Mouse (Mus musculus): ENCODE results near the gene Soat1. TPM values are rescaled to one million over a fixed set of nuclear protein-coding genes. Genes with fewer than 3 reads are reported as not detected.

The Soat1 gene
- polyA plus RNA-seq, 1 experiment from 2014 or later = 43.9 TPM

DNA sequence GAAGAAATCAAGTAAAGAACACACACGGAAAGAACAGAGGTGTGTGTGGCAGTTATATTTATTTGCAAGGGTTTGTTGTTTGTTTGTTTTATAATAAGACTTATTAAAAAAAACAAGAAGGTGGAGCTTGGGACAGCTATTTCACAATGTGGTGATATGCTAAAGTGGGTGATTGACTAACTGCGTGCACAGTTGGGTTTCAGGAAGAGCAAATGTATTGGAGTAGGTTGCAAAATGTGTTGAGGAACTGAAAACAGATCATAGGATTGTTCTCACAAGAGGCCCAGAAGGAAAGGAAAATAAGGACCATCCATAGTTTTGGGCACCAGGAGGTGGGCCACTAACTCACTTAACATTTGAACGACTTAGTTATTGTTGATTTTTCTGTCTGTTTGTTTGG lies 3.1 kb downstream of the Soat1 start:
- no peak for TF ChIP-seq CTCF (IDR thresholded peaks at IDR 0.05; ENCODE audit: low read depth)
- no peak for TF ChIP-seq EP300 (IDR thresholded peaks at IDR 0.05; ENCODE audit: low read depth)
- peak overlapping the region; percentile 81 for H3K4me2 ChIP-seq (ENCODE audit: low read depth, low read length)
- ATAC-seq (peak; percentile 52), DNase-seq (no peak)
- H3K27me3 ChIP-seq (ENCODE audit: insufficient read depth, low read length) = no peaks in the 10 kb centered on the region
- 40% methylated on average over 3 of the region's 3 CpGs for WGBS (ENCODE audit: insufficient replicate concordance)
- H3K9ac ChIP-seq (replicated peaks) = 0 out of 2 replicates have a peak overlapping the region, but pooled peaks have one; percentile 35
- H3K4me3 ChIP-seq (ENCODE audit: low read depth, low read length) = peak overlapping the region; percentile 80
- 0 out of 2 replicates have a peak, but pooled peaks cover 6% of the 10 kb centered on the region for H3K36me3 ChIP-seq (replicated peaks; ENCODE audit: insufficient read depth, low read length)
- H3K9me3 ChIP-seq (ENCODE audit: low read length) = no peaks in the 10 kb centered on the region
- H3K4me1 ChIP-seq (ENCODE audit: insufficient read depth) = peaks cover 29% of the 10 kb centered on the region
- peak overlapping the region; percentile 90 for H3K27ac ChIP-seq (ENCODE audit: low read depth)

DNA sequence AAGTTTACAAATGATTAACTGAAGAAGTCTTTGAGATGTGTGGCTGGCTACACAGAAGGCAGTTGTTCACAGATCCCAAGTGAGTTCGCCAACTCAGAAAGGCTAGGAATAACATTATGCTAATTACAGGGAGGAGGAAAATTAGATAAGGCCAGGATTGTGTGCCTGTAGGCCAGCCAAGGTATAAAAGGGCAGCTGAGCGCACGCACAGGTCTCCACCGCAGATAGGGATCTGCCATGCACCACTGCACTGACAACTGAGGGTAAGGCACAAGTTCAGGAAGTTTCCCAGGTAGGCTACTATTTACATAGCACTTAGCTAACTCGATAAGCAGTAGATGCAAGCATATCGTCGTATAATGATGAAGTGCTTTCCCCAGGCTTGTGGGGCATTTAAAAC lies 3.6 kb downstream of the Soat1 start:
- peak; percentile 57 for ATAC-seq
- no peaks in the 10 kb centered on the region for H3K27me3 ChIP-seq (ENCODE audit: insufficient read depth, low read length)
- H3K9ac ChIP-seq (replicated peaks) = no peak overlapping the region
- no peaks in the 10 kb centered on the region for H3K9me3 ChIP-seq (ENCODE audit: low read length)
- H3K4me1 ChIP-seq (ENCODE audit: insufficient read depth) = peaks cover 27% of the 10 kb centered on the region
- peak overlapping the region; percentile 81 for H3K4me2 ChIP-seq (ENCODE audit: low read depth, low read length)
- H3K4me3 ChIP-seq (ENCODE audit: low read depth, low read length) = no peak overlapping the region
- H3K36me3 ChIP-seq (replicated peaks; ENCODE audit: insufficient read depth, low read length) = 0 out of 2 replicates have a peak, but pooled peaks cover 11% of the 10 kb centered on the region
- WGBS (ENCODE audit: insufficient replicate concordance) = 43% methylated on average over 7 of the region's 7 CpGs
- H3K27ac ChIP-seq (ENCODE audit: low read depth) = peak overlapping the region; percentile 90
- peak; percentile 38 for DNase-seq
- TF ChIP-seq CTCF (IDR thresholded peaks at IDR 0.05; ENCODE audit: low read depth) (no peak), EP300 (IDR thresholded peaks at IDR 0.05; ENCODE audit: low read depth) (no peak)

DNA sequence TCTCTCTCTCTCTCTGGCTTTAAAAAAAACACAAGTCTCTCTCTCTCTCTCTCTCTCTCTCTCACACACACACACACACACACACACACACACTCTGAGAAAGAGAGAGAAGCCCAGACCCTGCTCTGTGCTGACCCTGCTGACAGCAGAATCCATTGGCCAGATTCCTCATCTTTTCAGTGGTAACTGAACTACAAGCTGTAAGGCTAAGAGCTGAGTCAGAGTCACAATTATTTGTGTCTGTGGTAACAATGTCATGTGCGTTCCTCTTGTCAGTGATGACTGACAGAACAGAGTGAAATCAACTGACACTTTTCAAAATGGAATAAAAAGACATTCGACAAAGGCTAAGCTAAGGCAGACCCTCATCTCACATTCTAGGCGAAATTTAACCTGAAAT lies 5.6 kb downstream of the Soat1 start:
- WGBS (ENCODE audit: insufficient replicate concordance) = 65% methylated on average over 3 of the region's 3 CpGs
- no peak for ATAC-seq

GRCm38 (mm10) chr1:156467655-156468255 lies 6.4 kb downstream of the Soat1 start:
- Histone ChIP-seq H3K4me3 (ENCODE audit: low read depth, low read length) (no peak overlapping the region), H3K4me2 (ENCODE audit: low read depth, low read length) (peak overlapping the region; percentile 47; the same call in 1 of the 2 replicates), H3K27me3 (ENCODE audit: insufficient read depth, low read length) (no peaks in the 10 kb centered on the region), H3K27ac (ENCODE audit: low read depth) (no peak overlapping the region), H3K4me1 (ENCODE audit: insufficient read depth) (peaks cover 32% of the 10 kb centered on the region), H3K9me3 (ENCODE audit: low read length) (no peaks in the 10 kb centered on the region), H3K9ac (replicated peaks) (no peak overlapping the region), H3K36me3 (replicated peaks; ENCODE audit: insufficient read depth, low read length) (0 out of 2 replicates have a peak, but pooled peaks cover 17% of the 10 kb centered on the region)
- DNase-seq (no peak), ATAC-seq (no peak)
- 69% methylated on average over 12 of the region's 12 CpGs for WGBS (ENCODE audit: insufficient replicate concordance)
- TF ChIP-seq EP300 (IDR thresholded peaks at IDR 0.05; ENCODE audit: low read depth) = no peak
- no peak for TF ChIP-seq CTCF (IDR thresholded peaks at IDR 0.05; ENCODE audit: low read depth)

More for the DNA sequence above, 5.6 kb downstream of the Soat1 start:
- peaks cover 30% of the 10 kb centered on the region for H3K4me1 ChIP-seq (ENCODE audit: insufficient read depth)
- H3K9ac ChIP-seq (replicated peaks) = no peak overlapping the region
- 0 out of 2 replicates have a peak, but pooled peaks cover 17% of the 10 kb centered on the region for H3K36me3 ChIP-seq (replicated peaks; ENCODE audit: insufficient read depth, low read length)
- H3K27ac ChIP-seq (ENCODE audit: low read depth) = peak overlapping the region; percentile 90; the same call in 1 of the 2 replicates
- TF ChIP-seq EP300 (IDR thresholded peaks at IDR 0.05; ENCODE audit: low read depth) (no peak), CTCF (IDR thresholded peaks at IDR 0.05; ENCODE audit: low read depth) (no peak)
- no peaks in the 10 kb centered on the region for H3K27me3 ChIP-seq (ENCODE audit: insufficient read depth, low read length)
- no peak overlapping the region for H3K4me3 ChIP-seq (ENCODE audit: low read depth, low read length)
- no peak overlapping the region for H3K4me2 ChIP-seq (ENCODE audit: low read depth, low read length)
- no peak for DNase-seq
- no peaks in the 10 kb centered on the region for H3K9me3 ChIP-seq (ENCODE audit: low read length)

- Histone ChIP-seq H3K27me3 (ENCODE audit: insufficient read depth, low read length) (no peaks in the 10 kb centered on the region), H3K9me3 (ENCODE audit: low read length) (no peaks in the 10 kb centered on the region), H3K9ac (replicated peaks) (no peak overlapping the region), H3K4me3 (ENCODE audit: low read depth, low read length) (no peak overlapping the region), H3K27ac (ENCODE audit: low read depth) (no peak overlapping the region), H3K4me1 (ENCODE audit: insufficient read depth) (peaks cover 33% of the 10 kb centered on the region), H3K4me2 (ENCODE audit: low read depth, low read length) (no peak overlapping the region), H3K36me3 (replicated peaks; ENCODE audit: insufficient read depth, low read length) (0 out of 2 replicates have a peak, but pooled peaks cover 17% of the 10 kb centered on the region)
- ATAC-seq = no peak
- TF ChIP-seq CTCF (IDR thresholded peaks at IDR 0.05; ENCODE audit: low read depth) (no peak), EP300 (IDR thresholded peaks at IDR 0.05; ENCODE audit: low read depth) (no peak)
- WGBS (ENCODE audit: insufficient replicate concordance) = 74% methylated on average over 9 of the region's 9 CpGs
- DNase-seq = no peak
Observed at GRCm38 (mm10) chr1:156464963-156465362, 9.2 kb downstream of the Soat1 start.

DNA sequence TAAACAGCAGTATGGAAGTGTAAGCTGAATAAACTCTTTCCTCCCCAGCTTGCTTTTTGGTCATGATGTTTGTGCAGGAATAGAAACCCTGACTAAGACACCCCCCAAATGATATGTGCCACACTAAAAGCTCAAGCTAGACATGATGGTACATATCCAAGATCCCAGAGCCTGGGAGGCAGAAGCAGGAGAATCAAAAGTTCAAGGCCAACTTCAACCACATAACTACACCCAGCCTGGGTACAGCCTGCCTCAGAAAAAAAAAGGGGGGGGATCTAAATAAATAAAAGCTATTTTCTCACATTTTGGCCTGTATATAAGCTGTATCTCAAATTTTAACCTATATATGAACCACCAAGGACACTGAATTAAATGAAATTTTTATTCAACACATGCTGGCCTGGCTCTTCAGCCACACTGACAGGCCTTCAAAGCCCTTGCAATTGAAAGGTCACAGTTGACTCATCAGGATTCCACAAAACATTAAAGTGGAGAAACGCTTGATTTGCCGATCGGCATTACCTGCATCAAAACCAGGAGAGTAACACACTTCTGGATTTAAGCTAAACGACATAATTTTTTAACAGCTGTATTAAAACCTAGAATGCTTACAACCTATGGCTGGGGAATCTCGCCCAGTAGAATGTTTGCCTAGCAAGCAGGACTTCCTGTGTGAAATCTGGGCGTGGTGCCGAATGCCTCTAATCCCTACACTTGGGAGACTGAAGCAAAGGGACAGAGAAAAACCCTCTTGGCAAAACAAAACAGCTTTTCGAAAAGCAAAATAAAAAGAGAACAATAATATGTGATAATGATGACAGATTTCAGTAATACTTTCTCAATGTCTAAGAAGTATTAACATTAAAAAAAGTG lies 9.9 kb downstream of the Soat1 start:
- H3K9me3 ChIP-seq (ENCODE audit: low read length) = no peaks in the 10 kb centered on the region
- no peak overlapping the region for H3K4me3 ChIP-seq (ENCODE audit: low read depth, low read length)
- H3K27me3 ChIP-seq (ENCODE audit: insufficient read depth, low read length) = no peaks in the 10 kb centered on the region
- DNase-seq = no peak
- H3K27ac ChIP-seq (ENCODE audit: low read depth) = no peak overlapping the region
- TF ChIP-seq CTCF (IDR thresholded peaks at IDR 0.05; ENCODE audit: low read depth) (no peak), EP300 (IDR thresholded peaks at IDR 0.05; ENCODE audit: low read depth) (no peak)
- no peak for ATAC-seq
- WGBS (ENCODE audit: insufficient replicate concordance) = 71% methylated on average over 8 of the region's 8 CpGs
- no peak overlapping the region for H3K4me2 ChIP-seq (ENCODE audit: low read depth, low read length)
- H3K36me3 ChIP-seq (replicated peaks; ENCODE audit: insufficient read depth, low read length) = 0 out of 2 replicates have a peak, but pooled peaks cover 17% of the 10 kb centered on the region
- peaks cover 33% of the 10 kb centered on the region for H3K4me1 ChIP-seq (ENCODE audit: insufficient read depth)
- H3K9ac ChIP-seq (replicated peaks) = no peak overlapping the region

Measured in liver, postnatal 0 days (tissue).